Mouse (Mus musculus): Measurements from ENCODE around the gene Spry1. TPM values are rescaled to one million over a fixed set of nuclear protein-coding genes. Genes with fewer than 3 reads are reported as not detected.
A peak's percentile ranks its signal among the peaks of the same experiment; 100 is the strongest.
"Not testable (repeated sequence)": the region's sequence is repeated elsewhere in the genome, so short reads cannot be mapped to it uniquely, and the experiment has no call there.

The Spry1 gene
- 7.9 and 8.3 TPM in 2 replicates for polyA plus RNA-seq (2016; fragmentation: Nextera tagmentation; extraction: Ambion mirVana)

GRCm38 (mm10) chr3:37639690-37640089, at the start of gene Spry1:
TSS of gene Spry1 (plus strand) at chr3:37639947.
- peak; percentile 88 for ATAC-seq (ENCODE audit: low FRiP score, low read depth)
- WGBS = under 1% methylated on average over 38 of the region's 38 CpGs

DNA sequence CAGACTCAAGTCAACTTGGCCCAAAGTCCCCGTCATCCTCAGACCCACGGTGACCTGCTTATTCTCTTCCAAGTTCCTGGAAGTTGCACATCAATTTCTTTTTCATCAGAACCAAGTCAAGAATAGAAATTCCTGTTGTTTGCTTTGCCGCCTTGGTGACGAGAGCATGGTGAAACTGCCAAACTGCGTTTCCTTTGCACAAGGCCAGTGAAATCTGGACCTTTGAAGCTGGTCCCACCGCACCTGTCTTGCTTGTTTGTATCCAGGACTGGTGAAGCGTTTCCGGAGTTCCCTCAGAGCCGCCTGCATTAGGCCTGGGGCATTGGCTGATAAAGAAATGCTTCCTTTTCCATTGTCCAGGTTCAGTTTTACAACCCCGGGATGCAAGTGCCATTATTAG, 44.0 kb upstream of the Spry1 start:
- no peak for ATAC-seq (ENCODE audit: low FRiP score, low read depth)
- WGBS = 75% methylated on average over 10 of the region's 10 CpGs
- H3K27ac ChIP-seq (replicated peaks) = no peak overlapping the region
- no peak overlapping the region for H3K9ac ChIP-seq (replicated peaks)
- H3K4me3 ChIP-seq = no peak overlapping the region
- H3K4me1 ChIP-seq = no peaks in the 10 kb centered on the region; the same call in 1 of the 2 replicates
- H3K27me3 ChIP-seq = peaks cover 11% of the 10 kb centered on the region; the same call in 1 of the 2 replicates
- H3K4me2 ChIP-seq (replicated peaks) = no peak overlapping the region
- H3K36me3 ChIP-seq = no peaks in the 10 kb centered on the region
- no peaks in the 10 kb centered on the region; the same call in 1 of the 2 replicates for H3K9me3 ChIP-seq

More at GRCm38 (mm10) chr3:37639690-37640089, at the start of gene Spry1:
- H3K4me1 ChIP-seq = peaks cover 20% of the 10 kb centered on the region
- peak within 1 kb of the TSS; percentile 85 for H3K27ac ChIP-seq (replicated peaks)
- peak within 1 kb of the TSS; percentile 74 for H3K4me3 ChIP-seq
- H3K9ac ChIP-seq (replicated peaks) = peak within 1 kb of the TSS; percentile 78
- peaks cover 17% of the 10 kb centered on the region; the same call in 1 of the 2 replicates for H3K36me3 ChIP-seq
- peaks cover 50% of the 10 kb centered on the region for H3K27me3 ChIP-seq
- no peaks in the 10 kb centered on the region for H3K9me3 ChIP-seq
- peak within 1 kb of the TSS; percentile 90 for H3K4me2 ChIP-seq (replicated peaks)

- Histone ChIP-seq H3K27ac (replicated peaks) (no peak overlapping the region), H3K4me2 (replicated peaks) (no peak overlapping the region), H3K4me3 (no peak overlapping the region), H3K36me3 (no peaks in the 10 kb centered on the region), H3K9me3 (no peaks in the 10 kb centered on the region), H3K9ac (replicated peaks) (no peak overlapping the region), H3K27me3 (peaks cover 11% of the 10 kb centered on the region; the same call in 1 of the 2 replicates), H3K4me1 (no peaks in the 10 kb centered on the region; the same call in 1 of the 2 replicates)
- WGBS = 77% methylated on average over 6 of the region's 6 CpGs
- ATAC-seq (ENCODE audit: low FRiP score, low read depth) = no peak
These were observed 43.2 kb upstream of the Spry1 start for GRCm38 (mm10) chr3:37596519-37596918.

GRCm38 (mm10) chr3:37597200-37597599, 42.5 kb upstream of the Spry1 start:
- Histone ChIP-seq H3K27ac (replicated peaks) (no peak overlapping the region), H3K4me1 (no peaks in the 10 kb centered on the region; the same call in 1 of the 2 replicates), H3K9ac (replicated peaks) (no peak overlapping the region), H3K4me2 (replicated peaks) (no peak overlapping the region), H3K9me3 (no peaks in the 10 kb centered on the region), H3K27me3 (peaks cover 7% of the 10 kb centered on the region; the same call in 1 of the 2 replicates), H3K4me3 (no peak overlapping the region), H3K36me3 (no peaks in the 10 kb centered on the region)
- ATAC-seq (ENCODE audit: low FRiP score, low read depth) = no peak
- 81% methylated on average over 5 of the region's 5 CpGs for WGBS

- ATAC-seq (ENCODE audit: low FRiP score, low read depth); H3K4me2 ChIP-seq (replicated peaks); H3K4me3 ChIP-seq; H3K4me1 ChIP-seq; H3K36me3 ChIP-seq; H3K27ac ChIP-seq (replicated peaks); H3K27me3 ChIP-seq; H3K9ac ChIP-seq (replicated peaks); H3K9me3 ChIP-seq: not testable (repeated sequence)
- 94% methylated on average over 14 of the region's 14 CpGs for WGBS
These were observed 40.1 kb upstream of the Spry1 start for GRCm38 (mm10) chr3:37599641-37600040.

GRCm38 (mm10) chr3:37602356-37602755, 37.4 kb upstream of the Spry1 start:
- WGBS = 97% methylated on average over 9 of the region's 9 CpGs
- H3K9ac ChIP-seq (replicated peaks) = no peak overlapping the region
- ATAC-seq (ENCODE audit: low FRiP score, low read depth) = no peak

GRCm38 (mm10) chr3:37602890-37603289, 36.9 kb upstream of the Spry1 start:
- Histone ChIP-seq H3K4me3 (no peak overlapping the region), H3K9me3 (no peaks in the 10 kb centered on the region; the same call in 1 of the 2 replicates), H3K36me3 (no peaks in the 10 kb centered on the region), H3K27me3 (no peaks in the 10 kb centered on the region), H3K4me1 (peaks cover 9% of the 10 kb centered on the region), H3K27ac (replicated peaks) (no peak overlapping the region), H3K4me2 (replicated peaks) (no peak overlapping the region), H3K9ac (replicated peaks) (no peak overlapping the region)
- WGBS = 89% methylated on average over 7 of the region's 7 CpGs
- no peak for ATAC-seq (ENCODE audit: low FRiP score, low read depth)

More at GRCm38 (mm10) chr3:37602356-37602755, 37.4 kb upstream of the Spry1 start:
- Histone ChIP-seq H3K4me3 (no peak overlapping the region), H3K27ac (replicated peaks) (no peak overlapping the region), H3K4me1 (peaks cover 9% of the 10 kb centered on the region), H3K27me3 (no peaks in the 10 kb centered on the region), H3K36me3 (no peaks in the 10 kb centered on the region), H3K9me3 (no peaks in the 10 kb centered on the region; the same call in 1 of the 2 replicates), H3K4me2 (replicated peaks) (no peak overlapping the region)

- Histone ChIP-seq H3K27ac (replicated peaks) (no peak overlapping the region), H3K36me3 (no peaks in the 10 kb centered on the region), H3K9ac (replicated peaks) (no peak overlapping the region), H3K4me1 (peaks cover 9% of the 10 kb centered on the region), H3K4me2 (replicated peaks) (no peak overlapping the region), H3K9me3 (no peaks in the 10 kb centered on the region; the same call in 1 of the 2 replicates), H3K4me3 (no peak overlapping the region), H3K27me3 (no peaks in the 10 kb centered on the region)
- ATAC-seq (ENCODE audit: low FRiP score, low read depth) = no peak
- WGBS = 83% methylated on average over 3 of the region's 3 CpGs
These were observed 36.2 kb upstream of the Spry1 start for GRCm38 (mm10) chr3:37603541-37603940.

- 47% methylated on average over 13 of the region's 13 CpGs for WGBS
- no peaks in the 10 kb centered on the region for H3K27me3 ChIP-seq
- H3K36me3 ChIP-seq = no peaks in the 10 kb centered on the region
- H3K4me2 ChIP-seq (replicated peaks) = no peak overlapping the region
- H3K9ac ChIP-seq (replicated peaks) = no peak overlapping the region
- 0 out of 2 replicates have a peak, but pooled peaks have one; percentile 60 for ATAC-seq (ENCODE audit: low FRiP score, low read depth)
- 0 out of 2 replicates have a peak overlapping the region, but pooled peaks have one; percentile 15 for H3K27ac ChIP-seq (replicated peaks)
- peaks cover 9% of the 10 kb centered on the region for H3K4me1 ChIP-seq
- H3K4me3 ChIP-seq = no peak overlapping the region
- H3K9me3 ChIP-seq = no peaks in the 10 kb centered on the region; the same call in 1 of the 2 replicates
These were observed 34.5 kb upstream of the Spry1 start for GRCm38 (mm10) chr3:37604976-37605875.

DNA sequence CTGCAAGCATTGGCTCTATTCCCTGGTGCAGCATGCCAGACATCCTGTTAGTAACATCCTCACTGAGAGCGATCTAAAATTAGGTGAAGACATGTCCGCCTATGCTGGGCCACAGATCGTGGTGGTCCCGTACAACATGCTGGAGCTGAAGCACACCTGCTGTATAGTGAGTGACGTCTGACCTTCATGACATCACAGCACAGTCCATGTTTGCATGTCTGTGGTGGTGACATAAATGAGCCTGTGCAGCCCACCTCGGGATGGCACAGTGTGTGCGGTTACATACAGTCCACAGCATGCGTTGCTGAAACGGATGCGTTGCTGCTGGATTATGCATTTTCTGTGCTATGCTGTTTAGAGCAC, 33.9 kb upstream of the Spry1 start:
- Histone ChIP-seq H3K27ac (replicated peaks) (no peak overlapping the region), H3K9ac (replicated peaks) (no peak overlapping the region), H3K4me2 (replicated peaks) (no peak overlapping the region), H3K4me1 (peaks cover 9% of the 10 kb centered on the region), H3K4me3 (no peak overlapping the region), H3K36me3 (no peaks in the 10 kb centered on the region), H3K27me3 (no peaks in the 10 kb centered on the region), H3K9me3 (no peaks in the 10 kb centered on the region; the same call in 1 of the 2 replicates)
- WGBS = 92% methylated on average over 10 of the region's 10 CpGs
- no peak for ATAC-seq (ENCODE audit: low FRiP score, low read depth)

- no peak overlapping the region for H3K4me2 ChIP-seq (replicated peaks)
- peaks cover 9% of the 10 kb centered on the region for H3K4me1 ChIP-seq
- no peak for ATAC-seq (ENCODE audit: low FRiP score, low read depth)
- 86% methylated on average over 4 of the region's 4 CpGs for WGBS
- H3K9me3 ChIP-seq = no peaks in the 10 kb centered on the region; the same call in 1 of the 2 replicates
- H3K27me3 ChIP-seq = no peaks in the 10 kb centered on the region
- H3K36me3 ChIP-seq = no peaks in the 10 kb centered on the region
- H3K9ac ChIP-seq (replicated peaks) = no peak overlapping the region
- H3K4me3 ChIP-seq = no peak overlapping the region
- no peak overlapping the region for H3K27ac ChIP-seq (replicated peaks)
These were observed 30.8 kb upstream of the Spry1 start for GRCm38 (mm10) chr3:37608926-37609325.

- H3K9ac ChIP-seq (replicated peaks) = no peak overlapping the region
- H3K4me3 ChIP-seq = no peak overlapping the region
- no peak overlapping the region for H3K4me2 ChIP-seq (replicated peaks)
- H3K36me3 ChIP-seq = no peaks in the 10 kb centered on the region
- no peaks in the 10 kb centered on the region; the same call in 1 of the 2 replicates for H3K9me3 ChIP-seq
- no peaks in the 10 kb centered on the region for H3K4me1 ChIP-seq
- H3K27ac ChIP-seq (replicated peaks) = no peak overlapping the region
- WGBS = 95% methylated on average over 2 of the region's 2 CpGs
- H3K27me3 ChIP-seq = 0 out of 2 replicates have a peak, but pooled peaks cover 3% of the 10 kb centered on the region
- no peak for ATAC-seq (ENCODE audit: low FRiP score, low read depth)
These were observed 29.1 kb upstream of the Spry1 start for GRCm38 (mm10) chr3:37610670-37611069.

Data from midbrain, embryonic 12.5 days (tissue).